Mouse (Mus musculus) limb, embryonic 11.5 days (tissue): ENCODE data around the gene F12. TPM values are rescaled to one million over a fixed set of nuclear protein-coding genes. Genes with fewer than 3 reads are reported as not detected.

Experiments used
- ATAC-seq: fragments of 200-750 bp; cut with Nextera tagmentation; 2 replicates; pipeline ENCODE4 v1.8.0; 2017; ENCODE audit warnings: low read depth; ENCODE audit not compliant: insufficient number of reproducible peaks, low FRiP score, low TSS enrichment
- DNase-seq: peaks from one replicate; pipeline ENCODE4 v3.0.0-alpha.2; 2015; ENCODE audit warnings: low spot score
- H3K27ac ChIP-seq: fragments of 300-500 bp; sonication (generic); replicated peaks from 2 replicates; pipeline ENCODE4 v1.5.1; 2014; ENCODE audit warnings: low read depth, mild to moderate bottlenecking, low read length
- H3K27me3 ChIP-seq: fragments of 300-500 bp; sonication (generic); 2 replicates; pipeline ENCODE4 v1.6.1; 2014; ENCODE audit warnings: mild to moderate bottlenecking, low read length, mixed read lengths; ENCODE audit not compliant: control insufficient read depth, insufficient read depth
- H3K36me3 ChIP-seq: fragments of 300-500 bp; sonication (generic); 2 replicates; pipeline ENCODE4 v1.6.1; 2014; ENCODE audit warnings: mild to moderate bottlenecking, low read length, moderate library complexity, mixed read lengths; ENCODE audit not compliant: control insufficient read depth, insufficient read depth
- H3K4me1 ChIP-seq: fragments of 300-500 bp; sonication (generic); 2 replicates; pipeline ENCODE4 v1.6.1; 2014; ENCODE audit warnings: low read length, mixed read lengths; ENCODE audit not compliant: control insufficient read depth, insufficient read depth
- H3K4me2 ChIP-seq: fragments of 300-500 bp; sonication (generic); 2 replicates; pipeline ENCODE4 v1.6.1; 2014; ENCODE audit warnings: low read depth, mild to moderate bottlenecking, moderate library complexity; ENCODE audit not compliant: severe bottlenecking
- H3K4me3 ChIP-seq: fragments of 300-500 bp; sonication (generic); 2 replicates; pipeline ENCODE4 v1.5.1; 2014; ENCODE audit warnings: low read depth, low read length
- H3K9ac ChIP-seq: fragments of 300-500 bp; sonication (generic); 2 replicates; pipeline ENCODE4 v1.6.1; 2014; ENCODE audit warnings: mild to moderate bottlenecking, low read length
- H3K9me3 ChIP-seq: fragments of 300-500 bp; sonication (generic); 2 replicates; pipeline ENCODE4 v1.6.1; 2016; ENCODE audit warnings: low read length; ENCODE audit not compliant: control insufficient read depth
- WGBS: fragments of 180-500 bp; shearing (Covaris S2); extraction: QIAGEN DNeasy Blood & Tissue Kit; methylation state at CpG from one replicate; pipeline ENCODE4 v1.1.7; 2014; 5-methylcytosine and 5-hydroxymethylcytosine counted together
- polyA plus RNA-seq: library from polyadenylated mRNA; unstranded; fragments of >200 nt; fragmentation: Nextera tagmentation; extraction: Ambion mirVana; gene quantifications from 2 replicates; pipeline ENCODE4 v1.2.1, GENCODE M21; 2014

Gene F12
- polyA plus RNA-seq, 1 experiment from 2014 or later = not detected

DNA sequence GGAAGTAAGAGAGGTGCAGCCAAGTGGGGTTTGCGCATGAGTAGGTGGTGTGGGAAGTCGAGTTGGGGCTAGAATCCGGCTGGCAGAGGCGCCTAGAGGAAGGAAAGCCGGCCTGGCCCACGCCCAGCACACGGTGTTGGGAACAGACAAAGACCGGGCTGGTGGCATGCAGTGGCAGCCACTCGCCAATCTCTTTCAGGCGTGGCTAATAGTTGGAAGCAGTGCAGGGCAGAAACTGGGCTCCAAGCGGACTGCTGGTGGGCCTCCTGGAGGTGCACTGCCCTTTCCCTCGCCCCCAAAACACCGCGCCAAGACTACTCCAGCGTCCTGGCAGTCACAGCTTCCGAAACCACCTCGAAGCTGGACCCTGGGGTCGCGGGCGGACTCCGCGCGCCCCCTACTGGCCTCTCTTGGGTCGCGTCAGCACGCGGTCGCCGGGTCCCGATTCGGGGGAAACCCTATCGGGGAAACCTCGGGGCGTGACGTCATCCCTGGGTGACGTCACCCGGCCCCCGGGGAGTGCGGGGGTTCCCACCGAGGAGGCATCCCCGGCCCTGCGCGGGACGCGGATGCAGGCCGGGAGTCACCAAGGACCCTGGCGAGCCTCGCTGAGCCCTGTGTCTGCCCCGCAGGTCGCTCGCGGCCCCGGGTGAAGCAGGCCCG, 44.7 kb upstream of the F12 start:
- Histone ChIP-seq H3K27me3 (no peaks in the 10 kb centered on the region), H3K9me3 (no peaks in the 10 kb centered on the region), H3K4me1 (peaks cover 15% of the 10 kb centered on the region; the same call in 1 of the 2 replicates), H3K27ac (no peak overlapping the region), H3K4me2 (peak overlapping the region; percentile 100), H3K9ac (peak overlapping the region; percentile 80), H3K4me3 (peak overlapping the region; percentile 58), H3K36me3 (peaks cover 14% of the 10 kb centered on the region)
- DNase-seq = peak; percentile 98
- peak; percentile 70 for ATAC-seq
- WGBS = 2% methylated on average over 53 of the region's 54 CpGs

DNA sequence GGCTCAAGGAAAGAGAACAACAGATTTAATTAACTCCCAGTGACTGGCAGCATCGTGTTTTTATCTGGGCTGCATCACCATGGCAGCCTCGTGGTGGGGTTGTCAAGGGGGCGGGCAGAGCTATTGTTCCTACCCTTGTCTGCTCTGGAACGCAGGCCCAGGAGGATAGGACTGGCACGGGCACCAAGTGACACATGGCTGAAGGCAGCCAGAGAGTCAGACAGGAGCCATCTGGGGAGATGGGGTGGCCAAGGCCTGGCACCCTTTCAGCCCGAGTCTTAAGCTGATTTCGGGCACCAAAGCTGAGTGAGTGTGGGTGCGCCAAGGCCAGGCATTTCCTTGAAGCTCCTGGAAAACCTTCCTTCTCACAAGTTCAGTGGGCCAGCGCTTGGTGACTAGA, 43.8 kb upstream of the F12 start:
- H3K36me3 ChIP-seq = peaks cover 10% of the 10 kb centered on the region
- H3K27ac ChIP-seq = no peak overlapping the region
- WGBS = 81% methylated on average over 9 of the region's 9 CpGs
- H3K4me3 ChIP-seq = no peak overlapping the region
- H3K4me2 ChIP-seq = no peak overlapping the region
- H3K4me1 ChIP-seq = peaks cover 23% of the 10 kb centered on the region
- no peak overlapping the region for H3K9ac ChIP-seq
- DNase-seq (no peak), ATAC-seq (no peak)
- no peaks in the 10 kb centered on the region; the same call in 1 of the 2 replicates for H3K9me3 ChIP-seq
- no peaks in the 10 kb centered on the region for H3K27me3 ChIP-seq

- ATAC-seq (no peak), DNase-seq (peak; percentile 58)
- Histone ChIP-seq H3K36me3 (no peaks in the 10 kb centered on the region), H3K9ac (no peak overlapping the region), H3K4me3 (no peak overlapping the region), H3K9me3 (no peaks in the 10 kb centered on the region; the same call in 1 of the 2 replicates), H3K27me3 (no peaks in the 10 kb centered on the region), H3K4me2 (no peak overlapping the region), H3K27ac (no peak overlapping the region), H3K4me1 (peaks cover 34% of the 10 kb centered on the region)
- 56% methylated on average over 13 of the region's 13 CpGs for WGBS
These were observed 42.4 kb upstream of the F12 start for GRCm38 (mm10) chr13:55468851-55469560.

GRCm38 (mm10) chr13:55465830-55466440, 39.3 kb upstream of the F12 start:
- ATAC-seq = no peak
- Histone ChIP-seq H3K36me3 (no peaks in the 10 kb centered on the region), H3K9ac (no peak overlapping the region), H3K4me2 (no peak overlapping the region), H3K9me3 (no peaks in the 10 kb centered on the region; the same call in 1 of the 2 replicates), H3K27me3 (no peaks in the 10 kb centered on the region), H3K4me3 (no peak overlapping the region), H3K4me1 (peaks cover 26% of the 10 kb centered on the region), H3K27ac (no peak overlapping the region)
- 82% methylated on average over 5 of the region's 5 CpGs for WGBS
- DNase-seq = no peak

GRCm38 (mm10) chr13:55465184-55465583, 38.6 kb upstream of the F12 start:
- Histone ChIP-seq H3K27ac (no peak overlapping the region), H3K27me3 (no peaks in the 10 kb centered on the region), H3K4me2 (peak overlapping the region; percentile 96), H3K4me3 (peak overlapping the region; percentile 71; the same call in 1 of the 2 replicates), H3K4me1 (peaks cover 24% of the 10 kb centered on the region), H3K36me3 (no peaks in the 10 kb centered on the region), H3K9ac (peak overlapping the region; percentile 79; the same call in 1 of the 2 replicates), H3K9me3 (no peaks in the 10 kb centered on the region; the same call in 1 of the 2 replicates)
- DNase-seq (no peak), ATAC-seq (no peak)
- WGBS = 22% methylated on average over 3 of the region's 3 CpGs

DNA sequence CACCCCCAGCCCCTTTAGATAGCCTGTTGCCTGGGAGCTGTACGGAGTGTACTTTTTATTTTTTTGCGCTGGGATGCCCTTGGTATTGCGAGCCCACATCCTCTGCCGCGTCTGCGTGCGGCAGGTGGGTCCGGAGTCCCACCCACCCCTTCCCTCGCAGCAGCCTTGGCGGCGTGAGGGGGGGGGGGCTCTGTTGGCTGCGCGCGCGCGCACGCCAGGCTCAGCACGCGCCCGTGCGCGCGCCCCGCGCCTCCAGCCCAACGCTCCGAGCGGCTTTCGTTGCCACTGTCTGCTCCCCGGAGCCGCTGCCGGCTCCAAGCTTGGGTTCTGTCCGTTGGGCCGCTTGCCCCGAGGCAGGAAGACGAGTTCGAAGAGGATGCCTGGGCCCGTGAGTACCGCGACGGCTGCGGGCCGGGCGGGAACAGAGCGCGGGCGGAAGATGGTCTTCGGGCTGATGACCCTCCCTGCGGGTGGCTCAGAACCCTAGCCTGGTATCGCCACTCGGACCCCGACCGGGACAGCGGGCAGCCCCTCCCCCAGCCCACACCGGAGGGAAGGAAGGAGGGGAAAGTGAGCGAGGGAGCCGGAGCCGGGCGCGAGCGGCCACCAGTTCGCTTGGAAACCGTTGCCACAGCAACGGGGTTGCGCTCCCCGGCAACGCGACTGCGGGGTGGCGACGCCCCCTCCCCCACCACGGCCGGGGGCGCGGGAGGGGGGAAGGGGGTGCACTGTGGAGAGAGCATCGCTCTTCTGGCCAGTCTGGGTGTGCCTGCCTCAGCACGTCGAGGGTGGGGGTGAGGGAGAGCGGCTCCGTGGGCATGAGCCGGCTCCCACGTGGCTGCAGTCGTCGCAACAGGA, 37.7 kb upstream of the F12 start, which contains the start of gene Prr7:
Gene Prr7 (plus strand): TSS at position 241 of the 858 bp plus-strand sequence.
- Histone ChIP-seq H3K27ac (peak within 1 kb of the TSS; percentile 65; the same call in 1 of the 2 replicates), H3K4me3 (peak within 1 kb of the TSS; percentile 71), H3K4me2 (peak within 1 kb of the TSS; percentile 96), H3K27me3 (no peaks in the 10 kb centered on the region), H3K4me1 (peaks cover 24% of the 10 kb centered on the region), H3K36me3 (peaks cover 8% of the 10 kb centered on the region; the same call in 1 of the 2 replicates), H3K9ac (peak within 1 kb of the TSS; percentile 79), H3K9me3 (no peaks in the 10 kb centered on the region; the same call in 1 of the 2 replicates)
- ATAC-seq (peak; percentile 53), DNase-seq (peak; percentile 78)
- under 1% methylated on average over 81 of the region's 84 CpGs for WGBS

DNA sequence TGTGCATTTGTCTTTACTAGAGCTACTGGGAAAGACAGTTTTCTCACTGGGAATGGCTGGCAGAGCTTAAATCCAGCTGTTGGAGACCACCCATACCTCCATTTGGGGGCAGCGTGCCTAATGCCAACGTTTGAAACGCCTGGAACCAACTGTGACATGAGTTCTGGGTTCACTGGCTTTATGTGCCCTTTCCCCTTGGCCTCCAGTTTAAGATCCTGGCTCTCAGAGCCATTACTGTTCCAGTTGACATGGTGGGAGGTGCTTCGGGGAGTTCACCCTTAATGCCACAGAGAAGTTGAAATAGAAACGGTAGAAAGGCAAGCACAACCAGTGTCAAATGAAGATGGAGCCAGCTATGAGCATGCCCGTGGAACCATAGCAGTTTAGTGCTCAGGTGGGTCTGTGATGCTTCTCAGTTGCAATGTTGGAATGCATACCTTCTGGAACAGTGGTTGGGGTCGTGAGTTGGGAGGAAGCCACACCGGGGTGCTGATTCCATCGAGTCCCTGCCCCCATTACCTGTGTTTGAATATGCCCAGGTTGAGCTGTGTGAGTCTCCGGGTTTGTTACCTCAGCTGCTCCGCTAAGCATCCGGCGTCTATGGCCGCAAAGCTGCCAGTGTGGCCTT, 36.9 kb upstream of the F12 start:
- DNase-seq = peak; percentile 67
- Histone ChIP-seq H3K27me3 (no peaks in the 10 kb centered on the region), H3K9me3 (no peaks in the 10 kb centered on the region; the same call in 1 of the 2 replicates), H3K9ac (peak overlapping the region; percentile 79), H3K36me3 (peaks cover 15% of the 10 kb centered on the region; the same call in 1 of the 2 replicates), H3K27ac (no peak overlapping the region), H3K4me3 (peak overlapping the region; percentile 71), H3K4me2 (peak overlapping the region; percentile 96), H3K4me1 (peaks cover 24% of the 10 kb centered on the region)
- 11% methylated on average over 14 of the region's 14 CpGs for WGBS
- ATAC-seq = peak; percentile 29; the same call in 1 of the 2 replicates
